In genomic region chr7:118250482-118251160, GRCm38 (mm10) we compare ENCODE assay signal across 13 mouse cellular contexts. TPM values are rescaled to one million over a fixed set of nuclear protein-coding genes. Genes with fewer than 3 reads are reported as not detected.
DNase-seq lines count a peak whose midpoint lies in the region; ATAC-seq lines count a peak whose summit lies in the region.
"Had no signal": no experiment of that assay in that cellular context is flagged by ENCODE, and none has a peak within 500 bp of the region (broad histone marks: within the 10 kb centered on the region; RNA-seq: fewer than 3 reads in every experiment).

No protein-coding gene starts in this region.

- peaks cover 4% of the 10 kb centered on the region; the same call in 1 of the 2 replicates for H3K4me1 ChIP-seq in heart, embryonic 11.5 days (ENCODE audit: control insufficient read depth, insufficient read depth, low read length)
- 0 out of 2 replicates have a peak, but pooled peaks cover 5% of the 10 kb centered on the region for H3K4me1 ChIP-seq in stomach, embryonic 14.5 days (ENCODE audit: control insufficient read depth, insufficient read depth, low read length)
- H3K4me1 ChIP-seq: embryonic facial prominence, embryonic 12.5 days had no signal

- WGBS in heart, embryonic 11.5 days (ENCODE audit: insufficient replicate concordance): 68% methylated on average over 4 of the region's 4 CpGs
- WGBS in stomach, embryonic 14.5 days: 65% methylated on average over 4 of the region's 4 CpGs

- no peaks in the 10 kb centered on the region for H3K36me3 ChIP-seq in heart, embryonic 11.5 days (ENCODE audit: control insufficient read depth, insufficient read depth, low read length)
- H3K36me3 ChIP-seq in stomach, embryonic 14.5 days (ENCODE audit: control insufficient read depth, insufficient read depth, low read length): no peaks in the 10 kb centered on the region
- H3K36me3 ChIP-seq: embryonic facial prominence, embryonic 12.5 days; midbrain, embryonic 15.5 days had no signal

- H3K9me3 ChIP-seq in heart, embryonic 11.5 days (replicated peaks; ENCODE audit: control insufficient read depth, low read length): no peaks in the 10 kb centered on the region
- no peaks in the 10 kb centered on the region for H3K9me3 ChIP-seq in stomach, embryonic 14.5 days (ENCODE audit: control insufficient read depth, low read depth, low read length)
- H3K9me3 ChIP-seq: embryonic facial prominence, embryonic 12.5 days; midbrain, embryonic 15.5 days had no signal

- ATAC-seq in heart, embryonic 11.5 days (replicated peaks; ENCODE audit: insufficient number of reproducible peaks, low FRiP score, low TSS enrichment): no peak
- ATAC-seq in stomach, embryonic 14.5 days (ENCODE audit: insufficient number of reproducible peaks, insufficient read depth, low FRiP score, low read depth): peak; percentile 68
- ATAC-seq: hindbrain, embryonic 16.5 days; midbrain, embryonic 15.5 days had no signal

- H3K9ac ChIP-seq in heart, embryonic 11.5 days (ENCODE audit: low read depth, low read length): no peak overlapping the region
- H3K9ac ChIP-seq in stomach, embryonic 14.5 days (replicated peaks; ENCODE audit: low read depth, low read length): no peak overlapping the region
- H3K9ac ChIP-seq: embryonic facial prominence, embryonic 12.5 days; midbrain, embryonic 15.5 days had no signal

- no peak overlapping the region for H3K4me2 ChIP-seq in heart, embryonic 11.5 days
- no peak overlapping the region for H3K4me2 ChIP-seq in stomach, embryonic 14.5 days (replicated peaks; ENCODE audit: low read depth, low read length)
- H3K4me2 ChIP-seq: embryonic facial prominence, embryonic 12.5 days; midbrain, embryonic 15.5 days had no signal

- DNase-seq in adrenal gland, adult (ENCODE audit: inconsistent age in 2 of 2, low spot score in 1 of 2): peak; percentile 21 to 33
- DNase-seq in adrenal gland, adult 2 months: no peak
- DNase-seq in heart, adult 18-20 months: peak; percentile 47 to 48
- DNase-seq in heart, postnatal 4 days: peak; percentile 19
- DNase-seq in ovary, adult 18-20 months (ENCODE audit: low spot score): no peak
- no peak for DNase-seq in left cerebral cortex, adult 11 months (ENCODE audit: low spot score)
- DNase-seq: right cerebral cortex, postnatal 14 days; thymus, postnatal 14 days had no signal

- H3K27ac ChIP-seq in heart, embryonic 11.5 days (ENCODE audit: low read depth, low read length): no peak overlapping the region
- H3K27ac ChIP-seq in stomach, embryonic 14.5 days (ENCODE audit: low read length): no peak overlapping the region
- H3K27ac ChIP-seq: embryonic facial prominence, embryonic 12.5 days; midbrain, embryonic 15.5 days had no signal

- H3K4me3 ChIP-seq in heart, embryonic 11.5 days (ENCODE audit: low read depth, low read length): no peak overlapping the region
- H3K4me3 ChIP-seq in stomach, embryonic 14.5 days (ENCODE audit: low read depth, low read length): no peak overlapping the region
- H3K4me3 ChIP-seq: embryonic facial prominence, embryonic 12.5 days; midbrain, embryonic 15.5 days had no signal

- H3K27me3 ChIP-seq in heart, embryonic 11.5 days (ENCODE audit: control insufficient read depth, insufficient read depth, low read length): no peaks in the 10 kb centered on the region
- no peaks in the 10 kb centered on the region for H3K27me3 ChIP-seq in stomach, embryonic 14.5 days (ENCODE audit: control insufficient read depth, insufficient read depth, low read length)
- H3K27me3 ChIP-seq: embryonic facial prominence, embryonic 12.5 days; midbrain, embryonic 15.5 days had no signal

RNA-seq across cellular contexts. Expression of gene Smg1, which starts 7.2 kb away (rescaled TPM):
- 10 to 100 TPM; 29.9 to 44.5 TPM for total RNA-seq in adrenal gland, adult 2 months (2021)
- polyA plus RNA-seq in adrenal gland, adult 2 months (2012; rRNA removed): 38.4 and 39.7 TPM in 2 replicates
- total RNA-seq in heart, adult 18-20 months (2021): 10 to 100 TPM; 33.4 to 39.3 TPM
- polyA plus RNA-seq in heart, embryonic 11.5 days (2014; fragmentation: Nextera tagmentation; extraction: Ambion mirVana): 10.4 and 19.0 TPM in 2 replicates
- 10 to 100 TPM; 47.1 to 49.9 TPM for total RNA-seq in heart, postnatal 4 days (2021)
- polyA plus RNA-seq in stomach, embryonic 14.5 days (2014; fragmentation: Nextera tagmentation; extraction: Ambion mirVana): 36.5 and 41.6 TPM in 2 replicates

Comparison
In these comparisons a context has a peak if more than half of its experiments do, and no peak if none do; other contexts are left out.
1. DNase-seq: peak in adrenal gland, adult (2 of 2), heart, adult 18-20 months (2 of 2) and heart, postnatal 4 days (single experiment); none in adrenal gland, adult 2 months (single experiment), ovary, adult 18-20 months (single experiment) and left cerebral cortex, adult 11 months (single experiment).